Mouse (Mus musculus): Measurements from ENCODE around the gene Snx4. TPM values are rescaled to one million over a fixed set of nuclear protein-coding genes. Genes with fewer than 3 reads are reported as not detected.

Snx4 gene
- total RNA-seq, 1 experiment from 2014 or later: 46.9 TPM

DNA sequence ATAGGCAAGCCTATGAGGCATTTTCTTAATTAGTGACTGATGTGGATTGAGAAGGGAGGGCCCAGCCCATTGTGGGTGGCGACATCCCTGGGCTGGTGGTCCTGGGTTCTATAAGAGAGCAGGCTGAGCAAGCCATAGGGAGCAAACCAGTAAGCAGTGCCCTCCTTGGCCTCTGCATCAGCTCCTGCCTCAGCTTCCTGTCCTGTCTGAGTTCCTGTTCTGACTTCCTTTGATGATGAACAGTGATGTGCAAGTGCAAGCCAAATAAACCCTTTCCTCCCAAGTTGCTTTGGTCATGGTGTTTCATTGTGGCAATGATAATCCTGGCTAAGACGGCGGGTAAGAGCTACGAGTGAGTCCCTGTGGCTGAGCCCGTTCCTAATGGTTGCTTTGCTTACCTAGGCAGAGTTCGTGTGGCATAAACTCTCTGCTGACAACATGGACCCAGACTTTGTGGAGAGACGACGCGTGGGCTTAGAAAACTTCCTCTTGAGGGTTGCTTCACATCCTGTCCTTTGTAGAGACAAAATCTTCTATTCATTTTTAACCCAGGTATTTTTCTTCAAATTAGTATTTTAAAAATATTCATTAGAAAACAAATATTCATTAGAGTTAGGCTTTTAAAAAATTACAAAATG is 16.5 kb downstream of the Snx4 start:
- no peak for DNase-seq

DNA sequence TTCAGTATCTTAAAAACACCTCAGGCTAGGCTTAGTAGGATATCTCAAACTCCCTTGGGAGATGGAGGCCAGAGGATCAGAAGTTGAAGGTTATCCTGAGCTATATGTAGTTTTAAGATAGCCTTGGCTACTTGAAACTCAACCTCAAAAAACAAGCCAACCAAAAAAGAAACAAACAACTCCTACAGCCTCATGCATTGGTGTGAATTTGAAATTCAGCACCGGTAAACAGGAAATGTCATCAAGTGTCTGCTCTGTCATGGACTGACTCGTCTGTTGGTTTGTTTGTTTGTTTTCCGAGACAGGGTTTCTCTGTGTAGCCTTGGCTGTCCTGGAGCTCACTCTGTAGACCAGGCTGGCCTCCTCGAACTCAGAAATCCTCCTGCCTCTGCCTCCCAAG is 20.6 kb downstream of the Snx4 start:
- no peak for DNase-seq

DNA sequence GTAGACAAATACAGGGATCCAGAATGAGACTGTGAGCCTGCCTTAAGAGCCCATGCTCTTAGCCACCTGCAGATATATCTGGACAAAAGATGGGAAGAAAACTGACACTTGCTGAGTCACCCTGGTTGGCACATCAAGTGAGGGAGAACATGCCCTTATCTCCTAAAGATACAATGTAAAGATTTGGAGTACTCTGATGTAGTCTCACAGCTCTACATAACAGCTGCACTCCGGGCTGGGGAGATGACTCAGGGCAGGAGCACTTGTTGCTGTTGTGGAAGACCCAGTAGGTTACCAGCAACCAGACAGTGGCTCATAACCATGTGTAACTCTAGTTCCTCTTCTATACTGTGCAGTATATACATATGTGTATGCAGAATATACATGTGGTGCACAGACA is 31.8 kb downstream of the Snx4 start:
- no peak for DNase-seq

DNA sequence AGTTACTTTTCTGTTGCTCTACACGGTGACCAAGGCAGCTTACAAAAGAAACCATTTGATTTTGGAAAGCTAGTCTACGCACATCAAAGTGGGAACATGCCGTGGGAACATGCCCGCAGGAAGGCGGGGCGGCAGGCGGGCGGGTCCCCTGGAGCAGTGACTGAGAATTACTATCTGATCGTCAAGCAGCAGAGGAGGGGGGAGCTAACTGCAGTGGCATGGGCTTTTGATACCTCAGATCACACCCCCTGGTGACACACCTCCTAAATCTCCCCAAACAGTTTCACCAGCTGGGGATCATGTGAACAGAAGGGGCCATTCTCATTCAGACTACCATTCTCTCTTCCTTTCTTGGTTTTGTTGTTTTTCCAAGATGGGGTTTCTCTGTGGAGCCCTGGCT is 37.3 kb downstream of the Snx4 start:
- no peak for DNase-seq

DNA sequence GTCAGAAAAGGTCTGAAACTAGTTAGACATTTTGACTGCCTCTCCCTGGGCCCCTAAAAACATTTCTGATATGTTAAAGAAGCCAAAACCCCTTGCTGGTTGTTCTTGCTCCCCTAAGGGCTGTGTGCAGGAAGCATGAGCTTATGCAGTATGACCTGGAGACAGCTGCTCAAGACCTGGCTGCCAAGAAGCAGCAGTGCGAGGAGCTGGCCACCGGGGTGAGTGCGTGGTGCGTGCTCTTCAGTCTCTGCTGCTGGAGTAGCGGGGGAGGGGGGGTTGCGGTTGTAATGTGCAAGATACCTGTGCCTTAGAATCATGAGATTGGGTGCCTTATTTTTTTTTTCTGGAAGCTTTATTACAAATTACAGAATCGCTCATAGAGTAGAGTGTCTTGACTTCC is 38.7 kb downstream of the Snx4 start:
- DNase-seq: no peak

DNA sequence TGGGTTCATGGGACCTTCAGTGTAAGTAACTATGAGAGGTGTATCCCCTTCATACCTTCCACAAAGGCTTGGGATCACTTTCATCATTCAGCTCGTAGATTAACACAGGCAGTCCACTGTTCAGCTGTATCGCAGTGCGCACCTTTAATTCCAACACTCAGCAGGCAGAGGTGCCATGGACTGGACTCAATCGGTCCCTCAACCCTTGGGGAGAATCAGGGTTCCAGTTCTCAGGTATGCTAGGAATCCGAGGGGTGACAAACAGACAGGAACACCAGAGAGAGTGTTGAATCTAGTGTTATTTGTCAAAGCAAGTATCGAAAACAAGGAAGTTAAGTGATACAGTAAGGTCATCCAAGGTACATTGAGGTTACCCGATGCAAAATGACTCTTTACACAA is 41.0 kb downstream of the Snx4 start:
- DNase-seq: no peak

DNA sequence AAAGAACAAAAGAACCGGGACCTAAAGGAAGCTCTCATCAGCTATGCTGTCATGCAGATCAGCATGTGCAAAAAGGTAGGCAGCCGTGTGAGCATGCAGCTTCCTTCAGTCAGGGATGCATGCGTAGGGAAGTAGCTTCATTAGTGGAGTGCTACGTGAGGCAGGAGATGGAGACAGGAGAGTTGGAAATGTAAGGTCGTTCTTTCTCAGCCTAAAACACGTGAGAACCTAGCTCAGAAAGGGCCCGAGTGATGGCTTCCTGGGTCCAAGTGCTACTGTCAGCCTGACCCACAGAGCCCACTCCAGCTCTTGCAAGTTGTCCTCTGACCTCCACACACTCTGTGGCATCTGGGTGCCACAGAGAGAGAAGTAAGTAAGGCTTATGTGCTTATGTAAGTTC is 43.4 kb downstream of the Snx4 start:
- no peak for DNase-seq

DNA sequence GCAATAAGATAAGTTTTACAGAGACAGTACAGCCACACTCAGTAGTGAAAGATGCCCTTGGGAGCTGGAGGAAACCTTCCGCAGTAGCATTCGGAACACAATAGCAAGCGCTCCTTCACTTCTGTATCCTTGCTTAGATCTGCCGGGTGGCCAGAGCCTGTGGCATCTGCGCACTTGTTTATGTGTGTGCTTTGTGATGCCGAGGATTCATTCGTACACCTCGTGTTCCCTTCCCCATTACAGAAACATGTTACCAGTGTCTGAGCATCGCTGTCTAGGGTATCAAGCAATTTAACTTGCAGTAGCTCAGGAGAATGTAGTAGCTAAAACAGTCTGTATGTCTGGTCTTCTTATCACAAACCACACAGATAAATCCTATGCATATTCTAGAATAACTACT is 44.1 kb downstream of the Snx4 start:
- no peak for DNase-seq

DNA sequence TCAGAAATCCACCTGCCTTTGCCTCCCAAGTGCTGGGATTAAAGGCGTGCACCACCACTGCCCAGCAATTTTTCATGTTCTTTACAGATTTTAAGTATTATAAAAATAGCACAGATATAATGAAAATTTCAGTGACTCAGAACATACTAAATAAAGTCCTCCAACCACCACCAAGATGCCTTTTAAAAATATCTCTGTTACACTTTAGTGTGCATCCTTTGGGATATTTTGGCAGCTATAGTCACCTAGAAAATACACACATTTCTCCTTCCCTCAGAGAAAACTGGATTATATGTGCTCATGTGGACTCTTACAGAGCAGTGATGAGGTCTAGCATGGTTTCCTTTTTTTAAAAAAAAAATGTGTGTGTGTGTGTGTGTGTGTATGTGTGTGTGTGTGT is 46.3 kb downstream of the Snx4 start:
- DNase-seq: no peak

DNA sequence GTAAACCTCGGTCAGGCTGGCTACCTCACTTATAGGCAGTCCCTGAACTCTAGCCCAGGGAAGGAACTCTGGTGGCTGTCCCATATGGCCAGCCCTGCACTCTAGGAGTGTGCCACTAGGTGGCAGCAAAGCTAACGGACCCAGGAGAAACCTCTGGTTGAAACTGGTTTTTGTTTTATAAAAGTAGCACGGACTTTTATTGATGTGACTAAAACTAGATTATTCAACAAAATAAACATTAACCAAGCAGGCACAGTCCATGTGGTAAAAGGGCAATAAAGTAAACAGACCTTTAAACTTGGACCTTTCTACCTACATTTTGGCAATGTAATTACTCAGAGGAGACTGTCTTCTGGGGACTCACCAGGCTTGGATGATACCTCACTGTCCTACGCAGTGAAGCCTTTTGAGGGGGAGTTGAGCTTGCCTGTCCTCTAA is 55.4 kb downstream of the Snx4 start:
- DNase-seq: peak; percentile 84

DNA sequence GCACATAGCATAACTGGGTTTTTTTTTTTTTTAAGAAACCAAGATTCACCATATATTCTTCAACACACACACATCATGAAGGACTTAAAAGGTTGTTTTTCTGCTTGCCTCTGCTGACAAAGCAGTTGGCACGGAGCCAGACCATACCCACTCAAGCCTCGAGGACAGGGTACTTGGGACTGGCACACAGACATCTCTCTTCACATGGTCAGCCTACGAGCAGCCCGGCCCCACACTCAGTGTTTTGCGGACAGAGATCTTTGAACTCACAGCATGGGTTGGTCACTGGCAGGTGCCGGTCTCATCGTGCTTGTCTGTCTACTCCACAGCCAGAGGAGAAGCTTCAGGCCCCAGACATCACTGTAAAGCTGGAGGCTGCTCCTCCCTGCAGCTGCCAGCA is 56.5 kb downstream of the Snx4 start:
- DNase-seq: peak; percentile 23

DNA sequence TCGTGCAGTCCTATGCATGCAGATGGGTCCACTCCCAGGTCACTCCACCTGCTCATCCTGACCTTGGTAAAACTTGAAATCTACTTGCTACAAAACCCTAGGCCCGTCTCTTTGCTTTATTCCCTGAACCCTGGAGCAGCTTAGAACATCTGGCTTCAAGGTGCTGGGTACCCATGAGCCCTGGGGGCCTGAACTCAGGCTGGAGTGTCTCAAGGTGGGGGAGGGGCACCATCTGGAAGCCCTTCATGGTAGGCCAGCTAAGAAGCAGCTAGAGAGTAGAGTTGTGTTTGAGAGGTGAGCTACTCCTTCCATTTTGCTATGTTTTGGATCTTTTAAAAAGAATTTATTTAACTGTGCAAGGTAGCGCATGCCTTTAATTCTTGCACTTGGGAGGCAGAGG is 57.8 kb downstream of the Snx4 start:
- no peak for DNase-seq

DNA sequence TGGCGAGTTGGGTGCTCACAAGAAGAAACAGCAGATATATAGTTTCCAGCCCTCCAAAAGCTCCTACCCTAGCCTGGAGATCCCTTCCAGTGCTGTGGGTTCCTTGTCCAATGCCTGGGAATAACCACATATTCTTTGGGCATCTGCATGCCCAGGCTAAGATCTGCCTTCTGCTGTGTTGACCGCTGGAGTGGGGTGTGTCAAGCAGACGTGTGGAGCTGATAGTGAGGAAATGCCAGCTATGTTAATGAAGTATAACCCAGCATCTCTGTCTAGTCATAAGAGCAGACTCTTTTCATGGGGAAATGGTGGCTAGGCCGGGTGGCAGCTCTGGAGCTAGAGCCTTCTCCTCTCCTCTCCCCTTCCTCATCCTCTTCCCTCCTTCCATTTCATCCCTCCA is 64.4 kb downstream of the Snx4 start:
- DNase-seq: no peak

DNA sequence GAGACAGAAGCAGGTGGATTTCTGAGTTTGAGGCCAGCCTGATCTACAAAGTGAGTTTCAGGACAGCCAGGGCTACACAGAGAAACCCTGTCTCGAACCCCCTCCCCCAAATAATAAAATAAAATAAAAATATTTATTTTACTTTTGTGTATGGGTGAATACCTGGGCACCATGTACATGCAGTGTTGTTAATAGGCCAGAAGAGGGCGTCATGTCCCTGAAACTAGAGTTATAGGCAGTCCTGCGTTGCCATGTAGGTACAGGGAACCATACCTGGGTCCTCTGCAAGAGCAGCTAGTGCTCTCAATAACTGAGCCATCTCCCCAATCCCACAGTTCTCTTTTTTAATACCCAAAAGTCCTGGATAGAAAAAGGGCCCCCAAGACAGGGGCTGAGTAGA is 66.4 kb downstream of the Snx4 start:
- DNase-seq: no peak

DNA sequence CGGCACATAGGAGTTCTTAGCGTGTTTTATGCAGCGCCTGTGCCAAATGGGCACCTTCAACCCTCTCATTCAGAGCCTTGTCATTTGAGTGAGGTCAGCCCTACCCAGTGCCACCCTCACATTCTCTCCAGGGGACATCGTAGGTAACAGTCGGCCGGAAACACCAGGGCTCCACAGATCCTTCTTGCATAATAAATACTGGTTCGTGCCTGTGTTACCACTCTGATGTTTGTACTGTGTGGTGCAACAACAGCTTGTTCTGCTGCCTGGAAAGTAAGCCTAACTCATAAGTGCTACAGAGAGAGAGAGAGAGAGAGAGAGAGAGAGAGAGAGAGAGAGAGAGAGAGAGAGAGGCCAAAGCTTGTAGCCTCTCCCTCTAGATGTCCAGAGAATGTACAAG is 66.8 kb downstream of the Snx4 start:
- DNase-seq: no peak

DNA sequence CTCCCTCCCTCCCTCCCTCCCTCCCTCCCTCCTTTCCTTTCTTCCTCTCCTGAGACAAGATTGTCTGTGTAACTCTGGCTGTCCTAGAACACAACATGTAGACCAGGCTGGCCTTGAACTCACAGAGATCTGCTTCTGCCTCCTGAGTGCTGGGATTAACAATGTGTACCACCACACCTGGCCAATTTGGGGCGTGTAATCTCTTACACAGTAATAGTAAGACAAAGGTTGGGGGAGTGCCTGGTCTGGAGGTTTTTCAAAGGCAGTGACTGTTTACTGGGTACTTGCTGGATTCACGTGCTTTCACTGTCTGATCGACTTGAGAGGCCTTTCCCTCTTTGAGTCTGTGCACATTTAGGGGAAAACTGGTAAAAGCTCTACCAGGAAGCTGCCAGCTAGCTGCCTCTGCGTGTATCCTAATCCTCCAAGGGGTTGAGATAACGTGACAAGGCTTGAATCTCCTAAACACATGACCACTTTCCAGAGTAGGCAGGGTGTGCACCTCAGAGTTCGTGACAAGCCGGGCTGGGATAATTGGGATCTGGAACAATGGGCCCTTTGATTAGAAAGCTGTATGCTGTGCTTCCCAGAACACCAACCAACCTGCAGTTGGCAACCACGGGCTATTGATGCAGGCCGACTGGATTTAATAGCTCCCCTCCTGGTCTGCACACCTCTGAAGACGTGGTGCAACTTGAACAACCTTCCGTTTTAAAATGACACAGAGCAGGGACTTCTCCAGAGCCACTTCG is 74.6 kb downstream of the Snx4 start:
- DNase-seq: no peak

DNA sequence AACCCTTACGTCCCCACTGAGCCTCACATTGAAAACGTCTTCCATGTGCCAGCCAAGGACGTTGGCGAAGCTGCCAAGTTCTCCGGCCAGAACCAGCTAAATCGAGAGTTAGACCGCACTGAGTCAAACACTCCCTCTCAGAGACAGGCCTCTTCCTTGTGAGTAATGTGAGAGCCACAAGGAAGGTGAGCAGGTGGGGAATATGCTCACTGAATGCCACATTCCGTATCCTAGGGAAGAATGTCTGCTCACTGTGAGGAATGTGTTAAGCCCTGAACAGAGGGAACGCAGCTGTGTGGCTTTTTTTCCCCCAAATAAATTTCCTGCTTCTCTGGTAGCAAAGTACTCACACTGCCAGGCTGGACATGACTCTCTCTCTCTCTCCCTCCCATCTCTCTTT is 75.3 kb downstream of the Snx4 start:
- DNase-seq: no peak

DNA sequence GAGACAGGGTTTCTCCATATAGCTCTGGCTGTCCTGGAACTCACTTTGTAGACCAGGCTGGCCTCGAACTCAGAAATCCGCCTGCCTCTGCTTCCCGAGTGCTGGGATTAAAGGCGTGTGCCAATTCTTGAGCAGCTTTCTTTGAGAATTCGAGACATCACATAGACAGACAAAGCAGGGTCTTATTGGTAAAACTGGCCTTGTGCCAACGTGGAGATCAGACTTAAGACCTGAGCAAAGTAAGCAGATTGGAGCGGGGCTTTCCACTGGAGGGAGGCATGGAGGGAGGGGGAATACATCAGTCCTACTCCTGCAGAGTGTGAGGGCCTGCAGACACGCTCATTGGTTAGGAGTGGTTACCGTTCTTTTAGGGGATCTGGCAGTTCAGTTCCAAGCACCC is 75.9 kb downstream of the Snx4 start:
- DNase-seq: no peak

DNA sequence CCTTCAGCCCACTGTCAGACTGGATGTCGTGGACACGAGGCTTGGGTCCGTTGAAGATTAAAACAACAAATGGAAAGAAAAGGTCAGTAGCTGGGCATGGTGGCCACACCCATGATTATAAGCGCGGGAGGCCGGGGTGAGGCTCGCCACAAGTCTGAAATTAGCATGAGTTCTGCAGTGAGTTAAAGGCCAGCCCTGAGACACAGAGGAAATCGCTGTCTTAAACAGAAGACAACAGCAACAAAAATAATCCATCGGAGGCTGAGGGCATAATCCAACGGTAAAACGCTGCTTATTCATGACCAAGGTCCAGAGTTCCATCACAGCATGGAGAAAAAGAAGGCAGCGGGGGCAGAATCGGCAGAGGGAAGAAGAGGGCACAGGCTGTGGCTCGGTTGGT is 81.8 kb downstream of the Snx4 start:
- DNase-seq: no peak

DNA sequence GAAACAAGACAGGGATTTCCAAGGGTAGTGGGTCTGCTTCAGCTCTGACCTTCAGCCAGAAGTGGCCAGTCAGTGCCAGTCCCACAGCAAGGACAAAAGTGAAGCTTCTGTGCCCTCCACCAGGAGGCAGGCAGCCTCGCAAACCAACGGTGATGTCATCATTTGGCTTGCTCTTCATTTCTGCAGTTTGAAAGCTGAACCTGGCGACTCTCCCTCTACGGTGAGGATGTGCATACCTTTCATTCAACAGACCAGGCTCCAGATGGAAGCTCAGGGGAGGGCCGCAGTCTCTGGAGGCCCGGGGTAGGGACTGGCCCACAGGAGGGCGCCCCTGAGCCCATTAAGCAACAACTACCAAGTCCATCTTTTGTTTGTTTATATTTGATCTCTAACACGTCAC is 85.9 kb downstream of the Snx4 start:
- DNase-seq: peak; percentile 83

DNA sequence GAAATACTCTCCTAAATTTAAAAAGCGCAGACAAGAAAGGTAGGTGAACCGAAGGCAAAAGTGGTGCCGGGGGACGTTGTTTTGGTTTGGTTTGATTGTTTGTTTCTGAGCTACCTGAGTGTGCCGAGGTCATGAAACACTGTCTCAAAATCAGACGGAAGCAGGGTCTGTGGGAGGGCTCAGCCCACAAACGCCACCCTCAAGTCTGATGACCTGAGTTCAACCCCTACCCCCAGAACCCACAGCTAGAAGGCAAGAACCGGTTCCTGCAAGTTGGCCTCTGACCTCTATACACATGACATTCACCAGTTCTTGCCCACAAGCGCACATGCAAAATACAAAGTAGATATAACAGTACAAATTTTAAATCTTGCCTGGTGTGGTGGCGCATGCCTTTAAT is 86.4 kb downstream of the Snx4 start:
- no peak for DNase-seq

DNA sequence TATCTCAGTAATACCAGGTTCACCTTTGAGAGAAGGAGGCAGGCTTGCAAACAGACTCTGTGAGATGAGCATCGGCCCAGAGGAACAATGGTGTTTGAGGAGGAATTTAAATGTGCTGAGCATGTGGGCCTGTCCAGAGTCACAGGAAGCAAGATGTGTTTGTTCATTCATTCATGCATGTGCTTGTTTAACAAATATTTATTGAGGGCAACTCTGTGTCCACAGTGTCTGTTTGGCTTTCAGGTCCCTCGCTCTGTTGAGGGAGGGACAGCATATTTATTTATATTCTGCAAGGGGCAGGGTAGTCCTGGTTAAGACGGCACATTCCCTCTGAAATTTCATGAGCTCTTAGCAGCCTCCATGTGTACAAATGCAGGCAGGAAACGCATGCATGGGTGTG is 87.2 kb downstream of the Snx4 start:
- DNase-seq: no peak

DNA sequence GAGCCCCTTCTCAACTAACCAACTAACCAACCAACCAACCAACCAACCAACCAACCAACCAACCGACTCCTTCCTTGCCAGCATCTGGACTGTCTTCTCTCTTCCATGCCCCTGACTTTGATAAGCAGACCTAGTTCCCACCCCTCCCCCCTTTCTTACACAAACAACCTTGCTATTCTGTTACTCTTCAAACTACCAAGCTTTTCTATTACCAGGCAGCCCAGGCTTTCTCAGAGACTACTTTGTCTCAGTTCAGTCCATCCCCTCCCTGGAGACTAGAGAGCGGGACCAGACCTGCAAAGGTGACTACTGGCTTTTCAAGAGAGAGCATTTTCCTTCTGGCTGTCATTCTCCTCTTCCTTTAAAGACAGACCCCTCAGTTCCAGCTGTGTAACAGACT is 88.2 kb downstream of the Snx4 start:
- no peak for DNase-seq

DNA sequence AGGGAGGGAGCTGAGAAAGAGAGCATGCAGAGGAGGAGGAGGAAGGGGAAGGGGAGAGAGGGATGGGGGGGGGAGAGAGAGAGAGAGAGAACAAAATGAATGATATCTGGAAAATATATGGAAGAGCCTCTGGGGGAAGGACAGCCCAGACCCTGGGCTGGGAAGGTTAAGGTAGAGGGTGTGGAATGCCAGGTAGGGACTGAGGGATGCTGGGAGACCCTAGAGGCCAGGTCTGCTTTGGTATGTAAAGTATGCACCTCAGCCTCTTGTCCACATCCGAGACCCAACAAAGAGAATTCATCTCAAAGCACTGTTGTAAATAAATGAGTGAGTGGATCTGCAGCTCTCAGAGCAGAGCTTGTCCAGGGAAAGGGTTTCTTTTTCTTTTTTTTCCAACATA is 91.1 kb downstream of the Snx4 start:
- DNase-seq: no peak

DNA sequence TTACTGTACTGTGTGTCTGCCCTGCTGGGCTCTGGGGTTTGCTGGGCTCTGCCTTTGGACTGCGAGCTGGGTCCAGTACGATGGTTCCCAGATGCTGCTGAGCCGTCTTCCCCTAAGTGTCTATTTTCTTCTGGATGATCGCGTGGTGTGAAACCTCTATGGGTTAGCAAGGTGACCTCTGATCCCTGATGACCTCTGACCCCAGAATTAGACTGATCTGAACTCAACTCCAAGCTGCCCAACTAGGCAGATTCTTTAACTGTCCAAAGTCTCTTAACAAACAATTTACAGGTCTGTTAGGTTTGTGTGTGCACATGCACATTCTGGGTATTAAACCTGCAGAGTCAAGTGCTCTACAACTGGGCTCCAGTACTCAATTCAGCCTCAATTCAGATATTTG is 91.9 kb downstream of the Snx4 start:
- no peak for DNase-seq
